Mouse (Mus musculus) heart, adult 2 months (tissue): ENCODE data around the gene Slc22a21. TPM values are rescaled to one million over a fixed set of nuclear protein-coding genes. Genes with fewer than 3 reads are reported as not detected.
"Not testable (repeated sequence)": the region's sequence is repeated elsewhere in the genome, so short reads cannot be mapped to it uniquely, and the experiment has no call there.

ENCODE experiments used
- DNase-seq, 2 experiments: peaks; one replicate each; pipeline ENCODE4 v3.0.0; 2021
- H3K27ac ChIP-seq: fragments of 200-600 bp; 2 replicates; pipeline ENCODE4 v1.8.1; 2022
- H3K27me3 ChIP-seq: fragments of 200-500 bp; 2 replicates; pipeline ENCODE4 v1.6.1; 2012; ENCODE audit warnings: mild to moderate bottlenecking, low read length, inconsistent platforms, mixed read lengths; ENCODE audit not compliant: control insufficient read depth, insufficient read depth
- H3K36me3 ChIP-seq: fragments of 200-500 bp; 2 replicates; pipeline ENCODE4 v1.6.1; 2012; ENCODE audit warnings: low read length, inconsistent platforms; ENCODE audit not compliant: control insufficient read depth, insufficient read depth
- H3K4me1 ChIP-seq: fragments of 200-500 bp; 2 replicates; pipeline ENCODE4 v1.6.1; 2011; ENCODE audit warnings: low read length; ENCODE audit not compliant: control insufficient read depth, insufficient read depth
- H3K4me3 ChIP-seq: fragments of 200-600 bp; 2 replicates; pipeline ENCODE4 v1.8.1; 2022
- H3K79me2 ChIP-seq: fragments of 200-500 bp; replicated peaks from 2 replicates; pipeline ENCODE4 v1.6.1; 2012; ENCODE audit warnings: mild to moderate bottlenecking, inconsistent platforms, low read length, moderate library complexity, mixed read lengths; ENCODE audit not compliant: control insufficient read depth, insufficient read depth
- H3K9ac ChIP-seq: fragments of 200-500 bp; 2 replicates; pipeline ENCODE4 v1.6.1; 2012; ENCODE audit warnings: low read depth, mild to moderate bottlenecking, control low read depth, inconsistent platforms, low read length, mixed read lengths
- CTCF ChIP-seq: fragments of 200-600 bp; IDR thresholded peaks from 2 replicates; pipeline ENCODE4 v1.8.1; 2022; ENCODE audit warnings: antibody characterized with exemption, mild to moderate bottlenecking, moderate library complexity
- EP300 ChIP-seq: fragments of 200-500 bp; IDR thresholded peaks from 2 replicates; pipeline ENCODE4 v1.6.1; 2011; ENCODE audit warnings: low read depth, low read length, control low read depth; ENCODE audit not compliant: insufficient read depth
- POLR2A ChIP-seq: fragments of 200-500 bp; IDR thresholded peaks from 2 replicates; pipeline ENCODE4 v1.6.1; 2011; ENCODE audit warnings: mild to moderate bottlenecking, low read depth, low read length, control low read depth; ENCODE audit not compliant: insufficient read depth
- WGBS: fragments of 180-500 bp; shearing (Covaris S2); methylation state at CpG from one replicate; pipeline ENCODE4 v1.1.7; 2018; 5-methylcytosine and 5-hydroxymethylcytosine counted together
- intact Hi-C: fragments of 180-260 bp; cut with DNase I; formaldehyde crosslinking; loops from one replicate; pipeline ENCODE4 v1.15.1; 2025
- polyA plus RNA-seq: library from polyadenylated mRNA; depleted of rRNA; stranded (reverse); fragments of >200 nt; gene quantifications from 2 replicates; pipeline ENCODE4 v1.2.3, GENCODE M21; 2012
- total RNA-seq, 2 experiments: library from RNA; stranded (reverse); gene quantifications; 2 replicates each; pipeline ENCODE4 v1.2.3; 2021

Slc22a21 gene
- total and polyA plus RNA-seq, 3 experiments: 0.61 to 1.5 (median 1.3) TPM

DNA sequence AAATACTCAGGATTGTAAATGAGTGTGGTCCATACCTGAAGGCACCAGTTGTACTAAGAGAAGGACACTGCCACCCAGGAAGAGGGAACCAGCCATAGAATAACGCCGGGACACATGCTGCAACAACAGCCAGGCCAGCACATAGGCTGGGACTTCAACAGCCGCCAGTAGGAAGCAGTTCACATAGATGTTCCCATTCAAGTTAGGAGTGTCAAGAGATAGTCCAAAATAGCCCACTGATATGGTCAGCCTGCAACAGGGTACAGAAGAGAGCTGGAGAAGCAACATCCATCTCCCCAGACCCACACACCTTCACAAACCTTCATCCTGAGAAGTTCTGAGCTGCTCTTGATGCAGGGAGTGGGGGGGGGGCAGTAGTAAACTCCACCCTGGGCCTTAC lies 25.5 kb downstream of the Slc22a21 start:
- no peak for TF ChIP-seq EP300
- no peak for TF ChIP-seq POLR2A
- no peak for TF ChIP-seq CTCF
- DNase-seq: no peak
- Histone ChIP-seq H3K36me3 (no peaks in the 10 kb centered on the region), H3K4me1 (no peaks in the 10 kb centered on the region), H3K9ac (no peak overlapping the region), H3K79me2 (no peaks in the 10 kb centered on the region), H3K27me3 (no peaks in the 10 kb centered on the region), H3K27ac (no peak overlapping the region), H3K4me3 (no peak overlapping the region)
- intact Hi-C loops: loop anchor here (10.0 kb wide), 1 partner anchor 220 kb away; no protein-coding TSS in a partner anchor
- WGBS: 52% methylated on average over 3 of the region's 3 CpGs

DNA sequence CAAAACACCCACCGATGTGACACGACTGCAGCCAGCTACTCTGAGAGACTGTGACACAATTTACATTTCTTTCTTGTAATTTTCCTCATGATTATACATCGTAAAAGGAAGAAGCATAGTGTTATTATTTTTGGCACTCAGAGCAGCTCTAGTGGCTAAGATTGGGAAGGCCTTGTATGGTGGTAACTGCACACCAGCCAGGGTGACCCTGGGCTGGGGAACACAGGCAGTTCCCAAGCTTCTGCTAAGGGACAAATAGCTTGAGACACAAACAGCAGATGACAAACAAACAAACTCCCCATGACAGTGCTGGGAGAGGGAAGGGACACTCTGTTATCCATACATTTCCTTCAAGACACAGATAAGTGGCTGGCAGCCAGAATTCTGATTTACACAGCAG lies 30.0 kb downstream of the Slc22a21 start:
- not testable (repeated sequence) for H3K27me3 ChIP-seq, H3K9ac ChIP-seq, H3K79me2 ChIP-seq, H3K27ac ChIP-seq, H3K4me3 ChIP-seq, DNase-seq, H3K4me1 ChIP-seq, H3K36me3 ChIP-seq
- intact Hi-C loops: loop anchor here (10.0 kb wide), 1 partner anchor 215 kb away; no protein-coding TSS in a partner anchor
- 50% methylated on average over 1 of the region's 3 CpGs for WGBS

DNA sequence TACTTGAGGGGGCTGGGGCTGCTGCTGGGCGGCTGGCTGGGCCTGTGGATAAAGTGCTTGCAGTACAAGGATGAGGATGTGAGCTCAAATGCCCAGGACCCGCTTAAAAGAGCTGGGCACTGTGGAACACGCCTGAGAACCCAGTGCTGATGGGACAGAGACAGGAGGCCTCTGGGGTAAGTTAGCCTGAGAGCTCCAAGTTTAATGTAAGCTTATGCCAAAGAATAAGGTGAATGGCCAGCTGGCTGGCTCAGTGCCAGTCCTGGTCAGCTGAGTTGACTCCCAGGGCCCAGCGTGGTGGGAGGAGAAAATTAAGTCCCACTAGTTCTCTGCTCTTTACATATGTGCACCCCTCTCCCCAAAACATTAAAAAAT lies 48.2 kb downstream of the Slc22a21 start:
- not testable (repeated sequence) for H3K79me2 ChIP-seq, H3K4me3 ChIP-seq, H3K36me3 ChIP-seq, H3K4me1 ChIP-seq, DNase-seq, H3K27me3 ChIP-seq, H3K9ac ChIP-seq, H3K27ac ChIP-seq
- intact Hi-C loops: loop anchor here (1.0 to 5.0 kb wide), 5 partner anchors 57 to 325 kb away; no protein-coding TSS in a partner anchor
- 70% methylated on average over 4 of the region's 4 CpGs for WGBS

DNA sequence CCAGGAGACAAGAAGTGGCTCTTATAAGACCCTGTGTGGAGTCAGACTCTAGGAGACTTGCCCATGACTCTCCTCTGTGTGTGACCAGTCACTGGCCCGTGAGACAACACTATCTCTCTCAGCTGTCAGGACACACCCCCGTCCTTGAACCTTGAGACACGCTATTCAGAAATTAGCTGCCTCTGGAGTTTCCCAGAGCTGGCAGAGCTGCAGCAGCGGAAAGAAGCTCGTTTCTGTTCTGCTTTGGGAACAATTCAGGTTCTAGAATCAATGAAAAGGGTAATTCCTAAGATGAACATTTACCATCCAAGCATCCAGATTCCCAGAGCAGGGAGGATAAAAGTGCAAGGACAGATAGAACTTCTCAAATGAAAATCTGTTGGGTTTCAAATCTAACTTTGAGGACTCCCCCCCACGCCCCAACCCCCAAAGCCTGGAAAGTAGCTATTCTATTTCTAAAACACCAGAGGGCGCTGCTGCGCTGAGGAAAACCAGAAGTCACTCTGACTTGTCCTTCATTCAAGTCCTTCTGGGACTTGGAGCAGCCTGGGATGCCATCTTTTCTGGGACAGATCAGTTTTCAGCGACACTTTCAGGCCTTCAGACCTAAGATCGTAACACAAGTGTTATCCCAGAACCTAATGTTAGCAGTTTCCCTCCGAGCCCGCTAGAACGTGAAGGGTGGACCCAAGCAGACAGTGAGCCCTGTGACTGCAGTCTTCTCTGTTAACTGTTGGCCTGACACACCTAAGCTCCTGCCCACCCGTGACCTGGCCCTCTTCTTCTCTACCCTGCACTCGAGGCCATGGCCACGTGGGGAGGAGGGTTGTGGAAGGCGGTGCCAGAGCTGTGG lies 48.8 kb downstream of the Slc22a21 start:
- H3K27ac ChIP-seq: no peak overlapping the region
- no peaks in the 10 kb centered on the region for H3K79me2 ChIP-seq
- TF ChIP-seq CTCF: peak; percentile 79
- 0 out of 2 replicates have a peak, but pooled peaks have one; percentile 32 for TF ChIP-seq EP300
- TF ChIP-seq POLR2A: no peak
- no peaks in the 10 kb centered on the region for H3K36me3 ChIP-seq
- peak; percentile 51 to 61 for DNase-seq
- H3K4me3 ChIP-seq: no peak overlapping the region
- intact Hi-C loops: loop anchor here (1.0 to 5.0 kb wide), 5 partner anchors 58 to 326 kb away; no protein-coding TSS in a partner anchor
- H3K27me3 ChIP-seq: no peaks in the 10 kb centered on the region
- no peak overlapping the region for H3K9ac ChIP-seq
- H3K4me1 ChIP-seq: peaks cover 1% of the 10 kb centered on the region; the same call in 1 of the 2 replicates
- 26% methylated on average over 17 of the region's 17 CpGs for whole genome bisulfite sequencing

DNA sequence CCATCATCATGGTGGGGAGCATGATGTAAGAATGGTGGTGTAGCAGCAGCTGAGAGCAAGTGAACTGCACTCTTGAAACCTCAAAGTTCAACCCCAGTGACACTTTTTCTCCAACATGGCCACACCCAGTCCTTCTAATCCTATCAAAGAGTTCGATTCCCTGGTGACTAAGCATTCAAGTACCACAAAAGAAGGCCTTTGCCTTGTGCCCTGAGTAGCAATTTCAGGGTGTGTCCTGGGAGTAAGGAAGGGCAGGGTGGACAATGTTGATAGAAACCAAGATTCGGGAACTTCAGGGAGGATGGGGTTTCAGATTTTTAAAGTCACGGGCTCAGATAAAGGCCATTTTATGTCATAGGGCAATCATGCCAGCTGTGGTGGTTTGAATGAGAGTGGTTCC lies 50.4 kb downstream of the Slc22a21 start:
- Histone ChIP-seq H3K36me3 (no peaks in the 10 kb centered on the region), H3K9ac (no peak overlapping the region), H3K27me3 (no peaks in the 10 kb centered on the region), H3K27ac (no peak overlapping the region), H3K4me3 (no peak overlapping the region), H3K79me2 (no peaks in the 10 kb centered on the region), H3K4me1 (peaks cover 1% of the 10 kb centered on the region; the same call in 1 of the 2 replicates)
- intact Hi-C loops: loop anchor here (2.0 to 5.0 kb wide), 4 partner anchors 73 to 328 kb away; no protein-coding TSS in a partner anchor
- 84% methylated on average over 3 of the region's 3 CpGs for WGBS
- TF ChIP-seq CTCF: no peak
- no peak for TF ChIP-seq EP300
- no peak for TF ChIP-seq POLR2A
- no peak for DNase-seq

DNA sequence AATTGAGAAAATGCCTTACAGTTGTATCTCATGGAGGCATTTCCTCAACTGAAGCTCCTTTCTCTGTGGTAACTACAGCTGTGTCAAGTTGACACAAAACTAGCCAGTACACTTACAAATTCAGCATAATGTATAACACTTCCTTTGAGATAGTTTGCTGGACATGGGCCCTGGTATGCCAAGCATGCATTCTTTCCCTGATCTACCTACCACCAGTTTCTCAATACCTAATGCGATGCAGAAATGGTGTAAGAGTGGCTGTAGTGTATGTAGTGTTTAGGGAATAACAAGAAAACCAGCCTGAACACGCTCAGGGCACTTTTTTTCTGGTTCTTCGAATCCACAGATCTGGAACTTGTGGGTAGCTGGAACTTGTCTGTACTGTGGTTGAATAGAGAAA lies 51.5 kb downstream of the Slc22a21 start:
- TF ChIP-seq EP300: no peak
- no peak overlapping the region for H3K4me3 ChIP-seq
- H3K9ac ChIP-seq: no peak overlapping the region
- intact Hi-C loops: no loop called here
- no peak for DNase-seq
- no peaks in the 10 kb centered on the region for H3K79me2 ChIP-seq
- no peaks in the 10 kb centered on the region for H3K36me3 ChIP-seq
- no peak overlapping the region for H3K27ac ChIP-seq
- WGBS: 66% methylated on average over 3 of the region's 3 CpGs
- H3K27me3 ChIP-seq: no peaks in the 10 kb centered on the region; the same call in 1 of the 2 replicates
- peaks cover 1% of the 10 kb centered on the region; the same call in 1 of the 2 replicates for H3K4me1 ChIP-seq
